Mouse (Mus musculus) heart, adult 2 months (tissue): Measurements from ENCODE around the gene Nr6a1.

Source experiments
- CTCF ChIP-seq: fragments of 200-600 bp; IDR thresholded peaks from 2 replicates; pipeline ENCODE4 v1.8.1; 2022; ENCODE audit warnings: antibody characterized with exemption, mild to moderate bottlenecking, moderate library complexity
- EP300 ChIP-seq: fragments of 200-500 bp; IDR thresholded peaks from 2 replicates; pipeline ENCODE4 v1.6.1; 2011; ENCODE audit warnings: low read depth, low read length, control low read depth; ENCODE audit not compliant: insufficient read depth

DNA sequence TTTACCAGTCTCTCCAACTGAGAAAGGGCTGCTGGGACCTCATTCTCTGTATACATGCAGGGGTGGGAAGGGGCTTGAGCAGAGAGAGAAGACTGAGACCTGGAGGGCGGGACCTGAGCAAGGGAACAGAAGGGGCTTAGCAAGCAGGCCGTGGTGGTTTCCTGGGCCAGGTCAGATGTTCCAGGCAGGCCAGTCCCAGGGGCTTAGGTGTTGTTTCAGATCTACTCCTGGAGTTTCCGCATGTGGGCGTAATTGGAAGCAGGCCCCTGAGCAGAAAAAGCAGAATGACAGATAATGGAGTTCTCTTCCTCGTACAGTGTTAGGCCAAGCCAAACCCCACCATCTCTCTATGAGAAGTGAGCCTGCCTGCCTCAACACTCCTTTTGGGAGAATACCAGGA, 7.4 kb upstream of the Nr6a1 start:
- TF ChIP-seq EP300, result no peak
- TF ChIP-seq CTCF, result no peak
